Mouse (Mus musculus) kidney, postnatal 0 days (tissue): ENCODE data around the gene Arl9. TPM values are rescaled to one million over a fixed set of nuclear protein-coding genes. Genes with fewer than 3 reads are reported as not detected.

Experiments
- ATAC-seq: fragments of 200-750 bp; cut with Nextera tagmentation; replicated peaks from 2 replicates; pipeline ENCODE4 v1.8.0; 2017; ENCODE audit warnings: low read depth, moderate number of reproducible peaks, moderate TSS enrichment, moderate library complexity; ENCODE audit not compliant: low FRiP score
- DNase-seq: peaks from one replicate; pipeline ENCODE4 v3.0.0-alpha.2; 2016; ENCODE audit warnings: low spot score
- H3K27ac ChIP-seq: fragments of 300-500 bp; sonication (generic); 2 replicates; pipeline ENCODE4 v1.5.1; 2014; ENCODE audit warnings: mild to moderate bottlenecking
- H3K27me3 ChIP-seq: fragments of 300-500 bp; sonication (generic); 2 replicates; pipeline ENCODE4 v1.6.1; 2014; ENCODE audit warnings: low read length, mixed read lengths; ENCODE audit not compliant: insufficient read depth
- H3K36me3 ChIP-seq: fragments of 300-500 bp; sonication (generic); 2 replicates; pipeline ENCODE4 v1.6.1; 2014; ENCODE audit warnings: low read length, mixed read lengths; ENCODE audit not compliant: insufficient read depth
- H3K4me1 ChIP-seq: fragments of 300-500 bp; sonication (generic); replicated peaks from 2 replicates; pipeline ENCODE4 v1.6.1; 2014; ENCODE audit warnings: antibody characterized with exemption, low read length, mixed read lengths; ENCODE audit not compliant: insufficient read depth
- H3K4me2 ChIP-seq: fragments of 300-500 bp; sonication (generic); 2 replicates; pipeline ENCODE4 v1.6.1; 2014; ENCODE audit warnings: mild to moderate bottlenecking, low read length, moderate library complexity, mixed read lengths
- H3K4me3 ChIP-seq: fragments of 300-500 bp; sonication (generic); replicated peaks from 2 replicates; pipeline ENCODE4 v1.5.1; 2014; ENCODE audit warnings: low read depth, low read length
- H3K9ac ChIP-seq: fragments of 300-500 bp; sonication (generic); 2 replicates; pipeline ENCODE4 v1.6.1; 2014; ENCODE audit warnings: low read depth, low read length
- H3K9me3 ChIP-seq: fragments of 300-500 bp; sonication (generic); replicated peaks from 2 replicates; pipeline ENCODE4 v1.6.1; 2016; ENCODE audit warnings: low read length, inconsistent platforms, mixed read lengths
- CTCF ChIP-seq: IDR thresholded peaks from 2 replicates; pipeline ENCODE4 v1.5.1; 2016; ENCODE audit warnings: antibody characterized with exemption, low read depth, mild to moderate bottlenecking, moderate library complexity
- WGBS: fragments of 180-500 bp; shearing (Covaris S2); extraction: QIAGEN DNeasy Blood & Tissue Kit; methylation state at CpG from one replicate; pipeline ENCODE4 v1.1.7; 2014; 5-methylcytosine and 5-hydroxymethylcytosine counted together
- polyA plus RNA-seq: library from polyadenylated mRNA; unstranded; fragments of >200 nt; fragmentation: Nextera tagmentation; extraction: Ambion mirVana; gene quantifications from 2 replicates; pipeline ENCODE4 v1.2.1, GENCODE M21; 2015

Arl9 gene
- not detected in 2 replicates for polyA plus RNA-seq

GRCm38 (mm10) chr5:77004051-77004821, at the start of gene Arl9:
Arl9 (plus strand) TSS chr5:77004055.
- H3K4me2 ChIP-seq: no peak within 1 kb of the TSS
- H3K4me1 ChIP-seq: no peaks in the 10 kb centered on the region
- WGBS: 94% methylated on average over 6 of the region's 6 CpGs
- H3K27me3 ChIP-seq: no peaks in the 10 kb centered on the region
- peaks cover 6% of the 10 kb centered on the region; the same call in 1 of the 2 replicates for H3K36me3 ChIP-seq
- no peak within 1 kb of the TSS for H3K4me3 ChIP-seq
- TF ChIP-seq CTCF: no peak
- no peak for DNase-seq
- no peak within 1 kb of the TSS for H3K9ac ChIP-seq
- H3K9me3 ChIP-seq: no peaks in the 10 kb centered on the region
- no peak within 1 kb of the TSS for H3K27ac ChIP-seq
- no peak for ATAC-seq

DNA sequence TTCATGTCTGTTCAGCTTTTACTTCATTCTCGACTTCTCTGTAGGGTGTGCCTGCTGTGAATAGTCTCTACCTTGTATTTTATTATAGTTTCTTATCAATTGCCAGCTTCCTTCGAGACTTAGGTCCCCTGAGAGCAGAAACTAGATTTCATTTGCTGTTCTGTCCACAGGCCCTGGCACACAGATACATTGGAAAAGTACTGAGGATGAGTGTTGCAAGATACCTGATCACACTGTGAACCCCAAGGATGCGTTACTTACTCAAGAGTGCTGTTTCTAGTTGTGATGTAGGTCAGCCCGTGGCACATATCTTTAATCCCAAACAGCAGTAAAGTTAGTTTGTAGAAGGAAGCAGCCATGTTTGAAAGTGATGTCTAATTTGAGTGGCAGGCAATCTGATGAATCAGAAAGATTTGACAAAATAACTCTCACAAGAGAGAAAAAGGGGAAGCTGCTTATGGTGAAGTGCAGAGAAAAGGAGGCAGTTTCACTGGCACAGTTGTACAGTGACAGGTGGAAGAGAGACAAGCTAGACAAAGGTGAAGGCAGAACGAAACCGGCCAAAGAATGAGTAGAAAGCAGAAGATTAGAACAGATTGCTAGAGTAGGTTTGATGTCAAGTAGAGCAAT, 49.5 kb upstream of the Arl9 start:
- H3K4me1 ChIP-seq: no peaks in the 10 kb centered on the region
- H3K36me3 ChIP-seq: peaks cover 30% of the 10 kb centered on the region
- ATAC-seq: no peak
- TF ChIP-seq CTCF: no peak
- no peaks in the 10 kb centered on the region for H3K9me3 ChIP-seq
- H3K9ac ChIP-seq: 0 out of 2 replicates have a peak overlapping the region, but pooled peaks have one; percentile 18
- no peak for DNase-seq
- H3K27ac ChIP-seq: no peak overlapping the region
- no peak overlapping the region for H3K4me2 ChIP-seq
- H3K27me3 ChIP-seq: no peaks in the 10 kb centered on the region
- H3K4me3 ChIP-seq: no peak overlapping the region
- 78% methylated on average over 6 of the region's 6 CpGs for WGBS

- no peaks in the 10 kb centered on the region for H3K4me1 ChIP-seq
- TF ChIP-seq CTCF: no peak
- no peak overlapping the region for H3K9ac ChIP-seq
- no peaks in the 10 kb centered on the region for H3K9me3 ChIP-seq
- WGBS: 86% methylated on average over 4 of the region's 4 CpGs
- H3K36me3 ChIP-seq: peaks cover 36% of the 10 kb centered on the region
- H3K27ac ChIP-seq: no peak overlapping the region
- no peak overlapping the region for H3K4me2 ChIP-seq
- ATAC-seq: no peak
- no peak for DNase-seq
- no peak overlapping the region for H3K4me3 ChIP-seq
- no peaks in the 10 kb centered on the region for H3K27me3 ChIP-seq
Measured at GRCm38 (mm10) chr5:76955474-76955873, 48.4 kb upstream of the Arl9 start.

- peaks cover 53% of the 10 kb centered on the region for H3K36me3 ChIP-seq
- DNase-seq: no peak
- no peak for ATAC-seq
- no peaks in the 10 kb centered on the region for H3K4me1 ChIP-seq
- no peak overlapping the region for H3K27ac ChIP-seq
- 100% methylated on average over 1 of the region's 1 CpGs for WGBS
- H3K9me3 ChIP-seq: no peaks in the 10 kb centered on the region
- peak; percentile 40; the same call in 1 of the 2 replicates for TF ChIP-seq CTCF
- H3K27me3 ChIP-seq: no peaks in the 10 kb centered on the region
- no peak overlapping the region for H3K4me2 ChIP-seq
- H3K4me3 ChIP-seq: no peak overlapping the region
- no peak overlapping the region for H3K9ac ChIP-seq
Measured at GRCm38 (mm10) chr5:76957954-76958353, 45.9 kb upstream of the Arl9 start.

DNA sequence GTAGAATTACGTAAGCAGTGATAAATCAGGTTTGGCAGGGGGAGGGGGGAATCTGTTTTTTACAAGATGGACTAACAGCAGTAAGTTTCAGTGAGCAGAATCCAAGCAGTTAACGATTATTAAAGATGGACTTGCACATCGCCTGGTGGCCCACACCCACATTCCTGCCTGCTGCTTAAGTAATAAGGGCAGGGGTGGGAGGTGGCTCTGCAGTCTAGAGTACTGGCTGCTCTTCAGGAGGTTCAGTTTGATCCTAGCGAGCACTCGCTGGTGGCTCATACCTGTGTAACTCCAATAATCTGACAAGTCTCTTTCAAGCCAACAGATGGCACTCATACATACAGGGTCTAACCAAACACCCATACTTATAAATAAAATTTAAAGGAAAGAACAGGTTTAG, 44.3 kb upstream of the Arl9 start:
- no peak overlapping the region for H3K9ac ChIP-seq
- no peak for ATAC-seq

GRCm38 (mm10) chr5:76962545-76962944, 41.3 kb upstream of the Arl9 start:
- Histone ChIP-seq H3K4me2 (no peak overlapping the region), H3K4me3 (no peak overlapping the region), H3K9ac (no peak overlapping the region), H3K27me3 (no peaks in the 10 kb centered on the region), H3K27ac (no peak overlapping the region), H3K9me3 (no peaks in the 10 kb centered on the region), H3K36me3 (peaks cover 57% of the 10 kb centered on the region), H3K4me1 (no peaks in the 10 kb centered on the region)
- ATAC-seq (no peak), DNase-seq (no peak)
- no peak for TF ChIP-seq CTCF
- 78% methylated on average over 11 of the region's 11 CpGs for WGBS

More for the DNA sequence above, 44.3 kb upstream of the Arl9 start:
- no peak overlapping the region for H3K27ac ChIP-seq
- no peaks in the 10 kb centered on the region for H3K9me3 ChIP-seq
- no peak overlapping the region for H3K4me2 ChIP-seq
- no peak overlapping the region for H3K4me3 ChIP-seq
- no peaks in the 10 kb centered on the region for H3K27me3 ChIP-seq
- H3K36me3 ChIP-seq: peaks cover 62% of the 10 kb centered on the region
- H3K4me1 ChIP-seq: no peaks in the 10 kb centered on the region
- no peak for TF ChIP-seq CTCF
- 81% methylated on average over 5 of the region's 5 CpGs for WGBS
- DNase-seq: no peak
